Mouse (Mus musculus) limb, embryonic 14.5 days (tissue): Measurements from ENCODE around the gene Rpp25l. TPM values are rescaled to one million over a fixed set of nuclear protein-coding genes. Genes with fewer than 3 reads are reported as not detected.
A peak's percentile ranks its signal among the peaks of the same experiment; 100 is the strongest.

ENCODE experiments used
- ATAC-seq: fragments of 200-750 bp; cut with Nextera tagmentation; 2 replicates; pipeline ENCODE4 v1.8.0; 2017; ENCODE audit warnings: low read depth, moderate number of reproducible peaks, moderate TSS enrichment; ENCODE audit not compliant: low FRiP score
- DNase-seq: peaks from one replicate; pipeline ENCODE4 v3.0.0-alpha.2; 2015; ENCODE audit warnings: low spot score
- H3K27ac ChIP-seq: fragments of 300-500 bp; sonication (generic); replicated peaks from 2 replicates; pipeline ENCODE4 v1.5.1; 2014; ENCODE audit warnings: low read depth, mild to moderate bottlenecking, low read length, moderate library complexity, mixed read lengths
- H3K27me3 ChIP-seq: fragments of 300-500 bp; sonication (generic); 2 replicates; pipeline ENCODE4 v1.6.1; 2014; ENCODE audit warnings: low read length, mixed read lengths; ENCODE audit not compliant: control insufficient read depth, insufficient read depth
- H3K36me3 ChIP-seq: fragments of 300-500 bp; sonication (generic); 2 replicates; pipeline ENCODE4 v1.6.1; 2014; ENCODE audit warnings: mild to moderate bottlenecking, low read length, moderate library complexity, mixed read lengths; ENCODE audit not compliant: control insufficient read depth, insufficient read depth
- H3K4me1 ChIP-seq: fragments of 300-500 bp; sonication (generic); 2 replicates; pipeline ENCODE4 v1.6.1; 2014; ENCODE audit warnings: antibody characterized with exemption, low read length, mixed read lengths; ENCODE audit not compliant: control insufficient read depth, insufficient read depth
- H3K4me2 ChIP-seq: fragments of 300-500 bp; sonication (generic); replicated peaks from 2 replicates; pipeline ENCODE4 v1.6.1; 2014; ENCODE audit warnings: low read depth, mild to moderate bottlenecking, low read length, moderate library complexity; ENCODE audit not compliant: severe bottlenecking
- H3K4me3 ChIP-seq: fragments of 300-500 bp; sonication (generic); replicated peaks from 2 replicates; pipeline ENCODE4 v1.5.1; 2014; ENCODE audit warnings: low read length
- H3K9ac ChIP-seq: fragments of 300-500 bp; sonication (generic); 2 replicates; pipeline ENCODE4 v1.6.1; 2014; ENCODE audit warnings: mild to moderate bottlenecking, low read depth, low read length, moderate library complexity; ENCODE audit not compliant: severe bottlenecking
- H3K9me3 ChIP-seq: fragments of 300-500 bp; sonication (generic); 2 replicates; pipeline ENCODE4 v1.6.1; 2016; ENCODE audit warnings: low read length; ENCODE audit not compliant: control insufficient read depth
- POLR2A ChIP-seq: fragments of 200-500 bp; IDR thresholded peaks from 2 replicates; pipeline ENCODE4 v1.8.0; 2012; ENCODE audit warnings: inconsistent platforms, mild to moderate bottlenecking, moderate library complexity, borderline replicate concordance; ENCODE audit not compliant: insufficient read depth, insufficient read length; ENCODE audit errors: extremely low read depth
- WGBS: fragments of 180-500 bp; shearing (Covaris S2); extraction: QIAGEN DNeasy Blood & Tissue Kit; methylation state at CpG from one replicate; pipeline ENCODE4 v1.1.7; 2014; 5-methylcytosine and 5-hydroxymethylcytosine counted together
- polyA plus RNA-seq, 2 experiments: library from polyadenylated mRNA; depleted of rRNA in 1 of 2; stranded (reverse) in 1 of 2; unstranded in 1 of 2; fragments of >200 nt; fragmentation: Nextera tagmentation in 1 of 2; extraction: Ambion mirVana in 1 of 2; gene quantifications; 2 replicates each; pipeline versions ENCODE4 v1.2.1 to v1.2.3; 2012 to 2014

Rpp25l gene
- polyA plus RNA-seq, 2 experiments, result 59.3 to 69.8 TPM

DNA sequence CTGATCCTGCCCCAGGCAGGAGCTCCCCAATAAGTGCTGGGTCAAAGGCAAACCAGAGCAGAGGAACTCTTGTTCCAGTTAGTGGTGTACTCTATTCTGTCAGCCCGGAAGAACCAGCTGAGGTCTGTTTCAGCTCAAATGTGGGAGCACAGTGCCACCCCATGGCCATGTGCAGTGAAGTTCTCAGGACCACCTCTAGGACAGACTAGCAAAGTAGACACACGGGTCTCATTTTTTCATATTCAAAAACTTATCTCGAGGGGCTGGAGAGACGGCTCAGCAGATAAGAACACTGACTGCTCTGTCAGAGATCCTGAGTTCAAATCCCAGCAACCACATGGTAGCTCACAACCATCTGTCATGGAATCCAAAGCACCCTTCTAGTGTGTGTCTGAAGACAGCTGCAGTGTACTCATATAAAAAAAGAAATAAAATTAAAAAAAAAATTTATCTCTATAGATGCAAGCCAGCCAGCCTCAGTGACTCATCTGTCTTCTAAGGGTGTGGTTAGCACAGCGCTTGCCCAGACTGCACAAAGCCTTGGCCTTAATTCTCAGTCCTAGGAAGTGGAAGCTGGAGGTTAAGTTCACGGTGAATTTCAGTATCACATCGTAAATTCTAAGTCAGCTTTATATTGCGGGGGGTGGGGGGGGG, 24.4 kb upstream of the Rpp25l start:
- Histone ChIP-seq H3K36me3 (peaks cover 8% of the 10 kb centered on the region), H3K27ac (no peak overlapping the region), H3K9ac (no peak overlapping the region), H3K27me3 (peaks cover 6% of the 10 kb centered on the region; the same call in 1 of the 2 replicates), H3K4me2 (no peak overlapping the region), H3K4me3 (no peak overlapping the region), H3K9me3 (no peaks in the 10 kb centered on the region), H3K4me1 (peaks cover 11% of the 10 kb centered on the region)
- ATAC-seq (peak; percentile 31; the same call in 1 of the 2 replicates), DNase-seq (peak; percentile 75)
- no peak for TF ChIP-seq POLR2A
- WGBS, result 21% methylated on average over 8 of the region's 8 CpGs

DNA sequence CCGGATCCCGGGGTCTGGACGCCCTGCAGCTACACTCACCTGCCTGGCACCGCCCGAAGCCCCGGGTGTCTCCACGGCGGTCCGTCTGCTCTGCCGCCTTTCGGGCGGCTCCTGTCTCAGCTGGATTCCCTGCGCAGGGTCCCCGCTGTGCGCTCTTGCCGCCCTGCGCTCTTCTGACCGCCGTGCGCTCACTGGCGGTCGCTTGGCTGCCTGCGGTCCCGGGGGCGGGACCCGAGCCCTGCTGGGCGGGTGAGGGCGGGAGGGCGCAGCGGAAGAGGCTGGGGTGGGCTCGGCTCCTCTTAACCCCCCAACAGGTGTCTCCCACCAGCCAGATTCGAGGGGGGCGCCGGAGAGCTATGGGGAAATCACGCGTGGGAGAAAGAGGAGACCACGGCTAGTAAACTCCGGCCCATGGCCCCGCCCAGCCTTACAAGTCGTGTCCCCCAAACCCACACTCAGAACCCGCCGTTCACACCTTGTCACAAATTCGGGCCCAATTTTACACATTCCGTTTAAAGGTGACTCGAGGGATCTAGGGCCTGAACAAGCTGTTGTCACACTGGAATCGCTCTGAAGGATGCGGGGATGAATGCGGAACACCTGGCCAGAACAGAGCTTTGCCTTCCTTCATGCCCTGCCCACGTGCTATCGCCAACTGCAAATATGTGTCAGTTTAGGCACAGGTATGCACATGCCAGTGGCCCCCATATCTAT, 17.9 kb upstream of the Rpp25l start, which contains the start of gene Arid3c:
Arid3c (minus strand) TSS at position 91 of the 714 bp plus-strand sequence.
- Histone ChIP-seq H3K27ac (no peak within 1 kb of the TSS), H3K9me3 (no peaks in the 10 kb centered on the region), H3K9ac (0 out of 2 replicates have a peak within 1 kb of the TSS, but pooled peaks have one; percentile 32), H3K4me2 (peak within 1 kb of the TSS; percentile 56), H3K4me1 (0 out of 2 replicates have a peak, but pooled peaks cover 4% of the 10 kb centered on the region), H3K4me3 (peak within 1 kb of the TSS; percentile 36), H3K27me3 (peaks cover 64% of the 10 kb centered on the region), H3K36me3 (no peaks in the 10 kb centered on the region)
- no peak for DNase-seq
- WGBS, result under 1% methylated on average over 30 of the region's 50 CpGs
- no peak for ATAC-seq
- TF ChIP-seq POLR2A, result no peak

DNA sequence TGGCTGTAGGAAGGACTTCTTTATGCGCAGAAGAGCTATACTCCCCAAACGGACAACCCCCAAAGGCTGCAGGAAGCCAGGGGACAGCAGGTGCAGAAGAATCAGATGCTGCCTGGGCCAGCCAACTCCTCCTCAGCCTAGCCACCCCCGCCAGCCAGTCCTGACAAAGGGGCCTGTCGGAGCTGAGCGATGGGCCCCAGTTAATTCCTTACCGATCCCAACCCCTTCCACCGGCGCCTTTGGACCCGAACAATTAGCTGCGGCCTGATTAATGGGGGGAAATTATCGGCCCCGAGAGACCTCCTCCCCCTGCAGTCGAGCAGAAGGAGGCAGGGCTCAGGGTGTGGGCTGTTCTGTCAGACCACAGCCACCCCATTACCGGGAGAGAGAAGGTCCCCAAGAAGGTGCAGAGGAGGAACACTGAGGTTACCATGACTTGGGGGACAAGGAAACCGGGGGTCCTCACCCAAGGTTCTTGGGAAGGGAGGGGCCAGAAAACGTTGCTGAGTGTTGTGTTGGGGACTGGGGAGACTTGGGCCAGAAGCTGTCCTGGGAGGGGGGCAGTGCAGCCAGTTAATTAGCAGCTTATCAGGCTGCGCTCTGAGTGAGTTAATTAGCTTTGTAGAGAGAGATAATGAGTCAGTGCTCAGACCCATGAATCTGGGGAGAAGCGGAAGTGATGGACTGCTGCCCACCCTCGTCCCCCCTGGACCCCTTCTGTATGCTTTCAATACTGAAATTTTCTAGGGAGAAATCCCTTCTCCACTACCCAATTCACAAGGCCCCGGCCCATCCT, 13.7 kb upstream of the Rpp25l start:
- no peak overlapping the region for H3K9ac ChIP-seq
- ATAC-seq, result no peak
- no peak overlapping the region for H3K27ac ChIP-seq
- DNase-seq, result no peak
- TF ChIP-seq POLR2A, result no peak
- H3K4me1 ChIP-seq, result peaks cover 14% of the 10 kb centered on the region
- no peaks in the 10 kb centered on the region for H3K9me3 ChIP-seq
- H3K4me2 ChIP-seq, result no peak overlapping the region
- H3K4me3 ChIP-seq, result no peak overlapping the region
- peaks cover 79% of the 10 kb centered on the region for H3K27me3 ChIP-seq
- WGBS, result 16% methylated on average over 20 of the region's 20 CpGs
- no peaks in the 10 kb centered on the region for H3K36me3 ChIP-seq

DNA sequence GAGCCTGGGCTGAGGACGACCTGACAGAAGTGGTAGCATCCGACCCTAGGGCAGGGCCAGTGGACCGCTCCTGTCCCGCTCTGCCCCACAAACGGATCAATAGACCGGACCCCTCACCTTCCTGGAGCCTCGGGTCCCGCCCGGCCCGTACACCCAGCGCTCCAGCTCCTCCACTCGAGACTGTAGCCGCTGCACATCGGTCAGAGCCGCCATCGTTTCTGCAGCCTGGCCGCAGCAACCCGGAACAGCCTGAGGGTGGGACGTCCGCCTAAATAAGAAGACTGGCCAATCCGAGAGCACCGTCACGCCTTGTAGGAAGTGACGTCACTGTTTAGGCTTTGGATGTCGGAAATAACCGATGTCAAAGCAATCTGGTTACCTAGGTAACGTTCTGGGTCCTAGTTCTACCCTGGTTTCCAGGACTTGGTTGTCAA, 9.6 kb upstream of the Rpp25l start, which contains the start of gene Dctn3:
Dctn3 (minus strand) TSS at position 253 of the 434 bp plus-strand sequence.
- ATAC-seq (peak; percentile 98), DNase-seq (peak; percentile 99)
- Histone ChIP-seq H3K27me3 (peaks cover 43% of the 10 kb centered on the region), H3K36me3 (peaks cover 19% of the 10 kb centered on the region), H3K27ac (no peak within 1 kb of the TSS), H3K4me1 (peaks cover 13% of the 10 kb centered on the region), H3K4me2 (peak within 1 kb of the TSS; percentile 65), H3K9ac (peak within 1 kb of the TSS; percentile 82), H3K4me3 (peak within 1 kb of the TSS; percentile 86), H3K9me3 (no peaks in the 10 kb centered on the region)
- peak; percentile 75; the same call in 1 of the 2 replicates for TF ChIP-seq POLR2A
- under 1% methylated on average over 27 of the region's 27 CpGs for WGBS

DNA sequence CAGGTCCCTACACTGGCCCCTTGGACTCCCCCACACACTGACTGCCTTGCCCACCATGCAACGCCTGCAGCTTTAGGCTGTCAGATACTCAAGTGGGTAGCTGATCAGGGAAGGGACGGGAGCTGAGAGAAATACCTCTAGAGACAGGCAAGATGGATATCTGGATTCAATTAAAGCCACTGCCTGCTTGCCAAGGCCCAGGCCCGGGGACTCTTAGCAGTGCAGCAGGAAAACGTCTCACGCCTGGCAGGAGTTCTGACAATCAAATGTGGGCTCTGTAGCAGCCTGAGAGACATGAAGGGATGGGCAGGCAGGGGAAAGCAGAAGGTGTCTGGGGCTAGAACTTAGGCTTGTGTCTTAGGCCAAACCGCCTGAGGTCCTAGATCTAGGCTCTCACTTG, 3.5 kb upstream of the Rpp25l start:
- Histone ChIP-seq H3K36me3 (peaks cover 33% of the 10 kb centered on the region), H3K4me3 (no peak overlapping the region), H3K27ac (0 out of 2 replicates have a peak overlapping the region, but pooled peaks have one; percentile 26), H3K4me2 (no peak overlapping the region), H3K27me3 (no peaks in the 10 kb centered on the region), H3K9me3 (no peaks in the 10 kb centered on the region), H3K9ac (no peak overlapping the region; the same call in 1 of the 2 replicates), H3K4me1 (peaks cover 24% of the 10 kb centered on the region)
- ATAC-seq (no peak), DNase-seq (no peak)
- TF ChIP-seq POLR2A, result no peak
- WGBS, result 24% methylated on average over 6 of the region's 6 CpGs
